Mouse (Mus musculus) lung, adult 2 months (tissue): ENCODE results near the gene Wee1.
"Not testable (repeated sequence)": the region's sequence is repeated elsewhere in the genome, so short reads cannot be mapped to it uniquely, and the experiment has no call there.

Experiments
- CTCF ChIP-seq: fragments of 200-500 bp; IDR thresholded peaks from 2 replicates; pipeline ENCODE4 v1.5.1; 2011; ENCODE audit warnings: mild to moderate bottlenecking, low read length, control low read depth; ENCODE audit not compliant: insufficient read depth
- POLR2A ChIP-seq: fragments of 200-500 bp; IDR thresholded peaks from 2 replicates; pipeline ENCODE4 v1.6.1; 2011; ENCODE audit warnings: low read depth, mild to moderate bottlenecking, control low read depth, low read length, borderline replicate concordance; ENCODE audit errors: extremely low read depth

DNA sequence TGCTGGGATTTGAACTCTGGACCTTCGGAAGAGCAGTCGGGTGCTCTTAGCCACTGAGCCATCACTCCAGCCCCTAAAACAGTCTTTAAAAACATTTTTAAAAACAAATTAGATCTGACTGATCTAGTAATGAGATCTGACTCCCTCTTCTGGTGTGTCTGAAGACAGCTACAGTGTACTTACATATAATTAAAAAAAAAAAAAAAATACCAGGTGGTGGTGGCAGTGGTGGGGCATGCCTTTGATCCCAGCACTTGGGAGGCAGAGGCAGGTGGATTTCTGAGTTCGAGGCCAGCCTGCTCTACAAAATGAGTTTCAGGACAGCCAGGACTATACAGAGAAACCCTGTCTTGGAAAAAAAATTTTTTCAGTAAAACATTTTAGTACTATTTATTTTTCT lies 13.3 kb upstream of the Wee1 start:
- not testable (repeated sequence) for TF ChIP-seq CTCF, POLR2A
